8 mouse cellular contexts compared by ENCODE assay signal in genomic region chr8:121116591-121117185, GRCm38 (mm10). TPM values are rescaled to one million over a fixed set of nuclear protein-coding genes. Genes with fewer than 3 reads are reported as not detected.
DNase-seq lines count a peak whose midpoint lies in the region; ATAC-seq and TF ChIP-seq lines count a peak whose summit lies in the region.

No protein-coding gene starts in this region.

- ATAC-seq in hindbrain, embryonic 13.5 days (ENCODE audit: low FRiP score) = no peak
- no peak for ATAC-seq in midbrain, embryonic 11.5 days (ENCODE audit: low FRiP score)

- H3K4me1 ChIP-seq in liver, adult 2 months (ENCODE audit: control insufficient read depth, insufficient read depth, low read length) = no peaks in the 10 kb centered on the region
- H3K4me1 ChIP-seq in hindbrain, embryonic 13.5 days (replicated peaks) = peaks cover 17% of the 10 kb centered on the region
- peaks cover 14% of the 10 kb centered on the region for H3K4me1 ChIP-seq in midbrain, embryonic 11.5 days (ENCODE audit: control insufficient read depth, insufficient read depth, low read length)

- DNase-seq in liver, adult 2 months (ENCODE audit: extremely low read depth, low read depth, low spot score) = no peak
- no peak for DNase-seq in liver
- DNase-seq in embryo, embryonic 9.5 days (ENCODE audit: extremely low spot score) = peak; percentile 64
- DNase-seq in midbrain, embryonic 11.5 days (ENCODE audit: low spot score, missing footprints) = peak; percentile 94
- DNase-seq in urinary bladder, postnatal 10 days (ENCODE audit: low spot score) = no peak
- DNase-seq in left cerebral cortex, postnatal 14 days (ENCODE audit: low spot score in 2 of 2) = no peak
- DNase-seq in right cerebral cortex, postnatal 25 days = no peak

- TF ChIP-seq POLR2A in liver, adult 2 months (IDR thresholded peaks at IDR 0.05; ENCODE audit: extremely low read depth, insufficient read depth, low read length) = no peak

- H3K9ac ChIP-seq in liver, adult 2 months (ENCODE audit: low read depth, low read length) = peak overlapping the region; percentile 71
- peak overlapping the region; percentile 56 for H3K9ac ChIP-seq in hindbrain, embryonic 13.5 days
- H3K9ac ChIP-seq in midbrain, embryonic 11.5 days (ENCODE audit: low read length) = 0 out of 2 replicates have a peak overlapping the region, but pooled peaks have one; percentile 16

- no peak overlapping the region for H3K27ac ChIP-seq in liver, adult 2 months (replicated peaks; ENCODE audit: insufficient read depth, low read depth, low read length)
- peak overlapping the region; percentile 52 for H3K27ac ChIP-seq in hindbrain, embryonic 13.5 days
- no peak overlapping the region for H3K27ac ChIP-seq in midbrain, embryonic 11.5 days (ENCODE audit: low read depth, low read length)

- H3K27me3 ChIP-seq in liver, adult 2 months (ENCODE audit: control insufficient read depth, insufficient read depth, low read length) = peaks cover 34% of the 10 kb centered on the region
- peaks cover 99% of the 10 kb centered on the region for H3K27me3 ChIP-seq in hindbrain, embryonic 13.5 days
- peaks cover 89% of the 10 kb centered on the region for H3K27me3 ChIP-seq in midbrain, embryonic 11.5 days (ENCODE audit: control insufficient read depth, insufficient read depth, low read length)

- intact Hi-C loops in left cerebral cortex, postnatal 14 days (cut with DNase I) = loop anchor here (5.0 kb wide), 1 partner anchor 34 kb away; the partner anchor contains the start of gene Foxf1

- peak overlapping the region; percentile 52 for H3K4me2 ChIP-seq in hindbrain, embryonic 13.5 days
- H3K4me2 ChIP-seq in midbrain, embryonic 11.5 days = peak overlapping the region; percentile 73

- H3K4me3 ChIP-seq in liver, adult 2 months (ENCODE audit: insufficient read depth, low read depth, low read length) = peak overlapping the region; percentile 70; the same call in 1 of the 2 replicates
- peak overlapping the region; percentile 39 for H3K4me3 ChIP-seq in hindbrain, embryonic 13.5 days
- peak overlapping the region; percentile 37 for H3K4me3 ChIP-seq in midbrain, embryonic 11.5 days (ENCODE audit: low read depth, low read length)

- H3K79me2 ChIP-seq in liver, adult 2 months (ENCODE audit: control insufficient read depth, insufficient read depth, low read length) = no peaks in the 10 kb centered on the region

- WGBS in liver, adult 2 months = 4% methylated on average over 55 of the region's 55 CpGs
- under 1% methylated on average over 55 of the region's 55 CpGs for WGBS in hindbrain, embryonic 13.5 days
- 2% methylated on average over 55 of the region's 55 CpGs for WGBS in midbrain, embryonic 11.5 days

- H3K9me3 ChIP-seq in hindbrain, embryonic 13.5 days = peaks cover 7% of the 10 kb centered on the region; the same call in 1 of the 2 replicates
- H3K9me3 ChIP-seq in midbrain, embryonic 11.5 days (ENCODE audit: control insufficient read depth, low read length) = no peaks in the 10 kb centered on the region; the same call in 1 of the 2 replicates

- H3K36me3 ChIP-seq in liver, adult 2 months (ENCODE audit: control insufficient read depth, insufficient read depth, low read length) = no peaks in the 10 kb centered on the region
- no peaks in the 10 kb centered on the region for H3K36me3 ChIP-seq in hindbrain, embryonic 13.5 days
- H3K36me3 ChIP-seq in midbrain, embryonic 11.5 days (ENCODE audit: control insufficient read depth, insufficient read depth, low read length) = no peaks in the 10 kb centered on the region

- TF ChIP-seq CTCF in liver, adult 2 months (IDR thresholded peaks at IDR 0.05; ENCODE audit: low read depth, low read length) = no peak

RNA-seq across cellular contexts. Expression of gene Foxc2, which starts 0.7 kb away (rescaled TPM):
- total RNA-seq in liver, adult 2 months (2014; rRNA removed) = 0.07 TPM in 1 of 2 replicates, not detected in the other
- polyA plus RNA-seq in liver, adult 2 months (2012; rRNA removed) = 0.06 and 0.07 TPM in 2 replicates
- 2.8 and 4.1 TPM in 2 replicates for polyA plus RNA-seq in hindbrain, embryonic 13.5 days (2015; fragmentation: Nextera tagmentation; extraction: Ambion mirVana)
- 7.0 and 7.1 TPM in 2 replicates for polyA plus RNA-seq in midbrain, embryonic 11.5 days (2014; fragmentation: Nextera tagmentation; extraction: Ambion mirVana)
- total RNA-seq in left cerebral cortex, postnatal 14 days (2021) = 1 to 10 TPM; 2.7 to 3.5 TPM

RNA-seq across cellular contexts. Expression of gene Mthfsd, which starts 8.5 kb away (rescaled TPM):
- total RNA-seq in liver, adult 2 months (2014; rRNA removed) = 23.6 and 29.5 TPM in 2 replicates
- polyA plus RNA-seq in liver, adult 2 months (2012; rRNA removed) = 22.7 and 29.8 TPM in 2 replicates
- polyA plus RNA-seq in hindbrain, embryonic 13.5 days (2015; fragmentation: Nextera tagmentation; extraction: Ambion mirVana) = 53.8 and 54.1 TPM in 2 replicates
- polyA plus RNA-seq in midbrain, embryonic 11.5 days (2014; fragmentation: Nextera tagmentation; extraction: Ambion mirVana) = 47.4 and 50.4 TPM in 2 replicates
- total RNA-seq in left cerebral cortex, postnatal 14 days (2021) = 10 to 100 TPM; 27.0 to 33.4 TPM

RNA-seq across cellular contexts. Expression of gene Foxl1, which starts 11.1 kb away (rescaled TPM):
- not detected in 2 replicates for total RNA-seq in liver, adult 2 months (2014; rRNA removed)
- polyA plus RNA-seq in liver, adult 2 months (2012; rRNA removed) = not detected in 2 replicates
- polyA plus RNA-seq in hindbrain, embryonic 13.5 days (2015; fragmentation: Nextera tagmentation; extraction: Ambion mirVana) = 0.16 and 0.27 TPM in 2 replicates
- polyA plus RNA-seq in midbrain, embryonic 11.5 days (2014; fragmentation: Nextera tagmentation; extraction: Ambion mirVana) = 0.46 and 0.79 TPM in 2 replicates
- under 1 TPM; 0.13 to 0.15 TPM for total RNA-seq in left cerebral cortex, postnatal 14 days (2021)

RNA-seq across cellular contexts. Expression of gene Foxf1, which starts 32.5 kb away (rescaled TPM):
- 1.3 and 1.4 TPM in 2 replicates for total RNA-seq in liver, adult 2 months (2014; rRNA removed)
- 3.1 and 3.4 TPM in 2 replicates for polyA plus RNA-seq in liver, adult 2 months (2012; rRNA removed)
- 0.96 and 1.3 TPM in 2 replicates for polyA plus RNA-seq in hindbrain, embryonic 13.5 days (2015; fragmentation: Nextera tagmentation; extraction: Ambion mirVana)
- polyA plus RNA-seq in midbrain, embryonic 11.5 days (2014; fragmentation: Nextera tagmentation; extraction: Ambion mirVana) = 0.17 and 0.20 TPM in 2 replicates
- 1 to 10 TPM; 1.0 to 1.4 TPM for total RNA-seq in left cerebral cortex, postnatal 14 days (2021)

Comparison
In these comparisons a context has a peak if more than half of its experiments do, and no peak if none do; other contexts are left out.
1. DNase-seq: peak in embryo, embryonic 9.5 days (single experiment) and midbrain, embryonic 11.5 days (single experiment); none in liver, adult 2 months (single experiment), liver (single experiment), urinary bladder, postnatal 10 days (single experiment), left cerebral cortex, postnatal 14 days (0 of 2) and right cerebral cortex, postnatal 25 days (single experiment).
2. H3K9ac ChIP-seq: peak in every context shown above with its lines; median percentile 71 in liver, adult 2 months; 56 in hindbrain, embryonic 13.5 days; 16 in midbrain, embryonic 11.5 days.
3. Peak in every context shown above with its lines, with median percentiles within 50 percentile points of each other: H3K4me3 ChIP-seq.